Mouse (Mus musculus): ENCODE measurements at regions not wholly inside any gene's neighbourhood (a gene's known extent, or its start where the extent isn't known, plus 50 kb on each side); places are given as distances from the start of the nearest gene placed in this dataset.
"Not testable (repeated sequence)": the region's sequence is repeated elsewhere in the genome, so short reads cannot be mapped to it uniquely, and the experiment has no call there.

DNA sequence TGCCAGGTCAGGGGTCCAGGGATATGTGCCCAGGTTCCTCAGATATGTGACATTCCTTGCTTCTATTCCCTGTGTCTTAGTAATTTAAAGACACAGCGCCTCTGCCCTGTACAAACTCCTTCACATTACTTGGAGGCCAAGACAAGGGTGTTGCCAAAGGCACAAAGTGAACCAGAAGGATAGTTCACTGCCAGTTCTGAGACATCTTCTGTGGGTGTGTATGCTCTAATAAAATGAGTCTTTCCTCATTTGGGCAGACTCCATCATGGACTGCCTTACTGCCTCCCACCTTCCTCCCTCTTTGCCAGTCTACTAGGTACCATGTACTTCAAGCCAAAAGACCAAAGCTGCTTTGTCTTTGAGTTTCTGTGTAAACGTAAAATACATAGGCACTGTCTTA is 65.8 kb upstream of the Rmdn2 start:
- Histone ChIP-seq H3K27ac (ENCODE audit: low read depth, low read length) (no peak overlapping the region), H3K9ac (ENCODE audit: low read depth, low read length) (no peak overlapping the region), H3K36me3 (ENCODE audit: control insufficient read depth, insufficient read depth, low read length) (no peaks in the 10 kb centered on the region), H3K4me2 (no peak overlapping the region), H3K4me3 (ENCODE audit: low read depth, low read length) (no peak overlapping the region), H3K4me1 (ENCODE audit: control insufficient read depth, insufficient read depth, low read length) (no peaks in the 10 kb centered on the region), H3K9me3 (replicated peaks; ENCODE audit: control insufficient read depth, low read length) (no peaks in the 10 kb centered on the region), H3K27me3 (ENCODE audit: control insufficient read depth, insufficient read depth, low read length) (no peaks in the 10 kb centered on the region)
- 86% methylated on average over 2 of the region's 2 CpGs for WGBS (ENCODE audit: insufficient replicate concordance)
- no peak for ATAC-seq (replicated peaks; ENCODE audit: insufficient number of reproducible peaks, low FRiP score, low TSS enrichment)

- Histone ChIP-seq H3K9me3 (replicated peaks; ENCODE audit: control insufficient read depth, low read length) (no peaks in the 10 kb centered on the region), H3K4me1 (ENCODE audit: control insufficient read depth, insufficient read depth, low read length) (no peaks in the 10 kb centered on the region), H3K27ac (ENCODE audit: low read depth, low read length) (no peak overlapping the region), H3K27me3 (ENCODE audit: control insufficient read depth, insufficient read depth, low read length) (no peaks in the 10 kb centered on the region), H3K4me2 (no peak overlapping the region), H3K36me3 (ENCODE audit: control insufficient read depth, insufficient read depth, low read length) (no peaks in the 10 kb centered on the region), H3K4me3 (ENCODE audit: low read depth, low read length) (no peak overlapping the region), H3K9ac (ENCODE audit: low read depth, low read length) (no peak overlapping the region)
- WGBS (ENCODE audit: insufficient replicate concordance), result 84% methylated on average over 2 of the region's 2 CpGs
- no peak for ATAC-seq (replicated peaks; ENCODE audit: insufficient number of reproducible peaks, low FRiP score, low TSS enrichment)
Observed at GRCm38 (mm10) chr17:79547075-79547474, 64.6 kb upstream of the Rmdn2 start.

- H3K4me3 ChIP-seq (ENCODE audit: low read depth, low read length), result no peak overlapping the region
- H3K27ac ChIP-seq (ENCODE audit: low read depth, low read length), result no peak overlapping the region
- no peaks in the 10 kb centered on the region for H3K27me3 ChIP-seq (ENCODE audit: control insufficient read depth, insufficient read depth, low read length)
- H3K4me2 ChIP-seq, result no peak overlapping the region
- no peak for ATAC-seq (replicated peaks; ENCODE audit: insufficient number of reproducible peaks, low FRiP score, low TSS enrichment)
- no peaks in the 10 kb centered on the region for H3K36me3 ChIP-seq (ENCODE audit: control insufficient read depth, insufficient read depth, low read length)
- H3K9me3 ChIP-seq (replicated peaks; ENCODE audit: control insufficient read depth, low read length), result no peaks in the 10 kb centered on the region
- no peak overlapping the region for H3K9ac ChIP-seq (ENCODE audit: low read depth, low read length)
- no peaks in the 10 kb centered on the region for H3K4me1 ChIP-seq (ENCODE audit: control insufficient read depth, insufficient read depth, low read length)
- WGBS (ENCODE audit: insufficient replicate concordance), result 63% methylated on average over 3 of the region's 3 CpGs
Observed at GRCm38 (mm10) chr17:79547524-79547923, 64.1 kb upstream of the Rmdn2 start.

DNA sequence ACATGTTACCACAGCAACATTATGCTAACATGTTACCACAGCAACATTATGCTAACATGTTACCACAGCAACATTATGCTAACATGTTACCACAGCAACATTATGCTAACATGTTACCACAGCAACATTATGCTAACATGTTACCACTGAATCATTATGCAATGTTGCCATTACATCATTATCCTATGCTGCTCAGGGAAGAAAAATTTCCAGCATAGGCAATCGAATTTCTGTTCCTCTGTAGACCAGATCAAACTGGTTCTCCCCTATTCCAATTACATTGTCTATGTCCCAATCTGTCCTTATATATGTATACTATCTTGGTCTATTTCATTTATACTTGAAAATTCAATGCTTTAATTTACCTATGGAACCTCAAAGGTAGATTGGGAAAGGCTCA is 61.3 kb upstream of the Rmdn2 start:
- not testable (repeated sequence) for H3K9ac ChIP-seq (ENCODE audit: low read depth, low read length); H3K36me3 ChIP-seq (ENCODE audit: control insufficient read depth, insufficient read depth, low read length); H3K27ac ChIP-seq (ENCODE audit: low read depth, low read length); H3K4me1 ChIP-seq (ENCODE audit: control insufficient read depth, insufficient read depth, low read length); H3K4me2 ChIP-seq; ATAC-seq (replicated peaks; ENCODE audit: insufficient number of reproducible peaks, low FRiP score, low TSS enrichment); H3K9me3 ChIP-seq (replicated peaks; ENCODE audit: control insufficient read depth, low read length); H3K4me3 ChIP-seq (ENCODE audit: low read depth, low read length); H3K27me3 ChIP-seq (ENCODE audit: control insufficient read depth, insufficient read depth, low read length)
- 76% methylated on average over 1 of the region's 1 CpGs for WGBS (ENCODE audit: insufficient replicate concordance)

DNA sequence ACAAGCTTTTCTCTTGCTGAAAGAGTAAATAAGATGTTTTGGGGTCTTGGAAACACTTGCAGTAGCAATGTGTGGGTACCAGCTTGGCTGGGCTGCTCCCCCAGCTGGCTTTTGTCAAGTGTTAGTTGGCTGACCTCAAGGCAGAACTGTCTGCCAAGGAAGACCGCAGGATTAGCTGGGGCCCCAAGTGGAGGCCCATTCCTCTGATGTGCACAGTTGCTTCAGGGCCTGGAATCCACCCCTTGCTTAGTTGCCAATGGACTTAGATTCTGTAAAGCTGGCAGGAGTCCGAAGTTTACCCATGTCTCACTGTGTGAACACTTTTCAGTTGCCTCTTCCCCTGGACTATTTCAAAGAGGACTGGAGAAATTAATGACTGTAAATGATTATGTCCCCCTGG is 57.8 kb upstream of the Rmdn2 start:
- ATAC-seq (replicated peaks; ENCODE audit: insufficient number of reproducible peaks, low FRiP score, low TSS enrichment), result no peak
- 72% methylated on average over 2 of the region's 2 CpGs for WGBS (ENCODE audit: insufficient replicate concordance)
- Histone ChIP-seq H3K9me3 (replicated peaks; ENCODE audit: control insufficient read depth, low read length) (no peaks in the 10 kb centered on the region), H3K4me1 (ENCODE audit: control insufficient read depth, insufficient read depth, low read length) (no peaks in the 10 kb centered on the region), H3K27me3 (ENCODE audit: control insufficient read depth, insufficient read depth, low read length) (no peaks in the 10 kb centered on the region), H3K4me3 (ENCODE audit: low read depth, low read length) (no peak overlapping the region), H3K36me3 (ENCODE audit: control insufficient read depth, insufficient read depth, low read length) (no peaks in the 10 kb centered on the region), H3K9ac (ENCODE audit: low read depth, low read length) (no peak overlapping the region), H3K4me2 (no peak overlapping the region), H3K27ac (ENCODE audit: low read depth, low read length) (no peak overlapping the region)

GRCm38 (mm10) chr17:79555593-79555992 is 56.1 kb upstream of the Rmdn2 start:
- Histone ChIP-seq H3K9ac (ENCODE audit: low read depth, low read length) (no peak overlapping the region), H3K9me3 (replicated peaks; ENCODE audit: control insufficient read depth, low read length) (peaks cover 7% of the 10 kb centered on the region), H3K4me2 (no peak overlapping the region), H3K36me3 (ENCODE audit: control insufficient read depth, insufficient read depth, low read length) (no peaks in the 10 kb centered on the region), H3K27ac (ENCODE audit: low read depth, low read length) (no peak overlapping the region), H3K4me1 (ENCODE audit: control insufficient read depth, insufficient read depth, low read length) (no peaks in the 10 kb centered on the region), H3K4me3 (ENCODE audit: low read depth, low read length) (no peak overlapping the region), H3K27me3 (ENCODE audit: control insufficient read depth, insufficient read depth, low read length) (no peaks in the 10 kb centered on the region)
- WGBS (ENCODE audit: insufficient replicate concordance), result 62% methylated on average over 1 of the region's 1 CpGs
- ATAC-seq (replicated peaks; ENCODE audit: insufficient number of reproducible peaks, low FRiP score, low TSS enrichment), result no peak
